Mouse (Mus musculus): Measurements from ENCODE around the gene Gm13043. TPM values are rescaled to one million over a fixed set of nuclear protein-coding genes. Genes with fewer than 3 reads are reported as not detected.
"Not testable (repeated sequence)": the region's sequence is repeated elsewhere in the genome, so short reads cannot be mapped to it uniquely, and the experiment has no call there.

The Gm13043 gene
- total RNA-seq (2015; ENCODE audit: low replicate concordance) (not detected in 2 replicates), total RNA-seq (2017; ENCODE audit: low replicate concordance) (not detected in 2 replicates)

- ATAC-seq (replicated peaks; ENCODE audit: low FRiP score, poor library complexity, severe bottlenecking), result no peak
These were observed at the start of gene Gm13043 for GRCm38 (mm10) chr4:143511043-143511442. Gm13043 (plus strand) TSS chr4:143511343.

GRCm38 (mm10) chr4:143535654-143536053, 24.5 kb downstream of the Gm13043 start, which contains the start of gene Gm13040:
Gm13040 (plus strand) TSS chr4:143535954.
- not testable (repeated sequence) for ATAC-seq (replicated peaks; ENCODE audit: low FRiP score, poor library complexity, severe bottlenecking)

GRCm38 (mm10) chr4:143551400-143551799, 40.3 kb downstream of the Gm13043 start, which contains the start of the genes BC080695 and Gm13057:
BC080695 (plus strand) TSS chr4:143551700.
Gm13057 (plus strand) TSS chr4:143551709.
- not testable (repeated sequence) for ATAC-seq (replicated peaks; ENCODE audit: low FRiP score, poor library complexity, severe bottlenecking)

Other genes with a start within 250 kb of the Gm13043 start
- not detected in 2 replicates for gene Pdpn, start 211.8 kb upstream of the Gm13043 start, total RNA-seq (2015; ENCODE audit: low replicate concordance)
- gene Pdpn, start 211.8 kb upstream of the Gm13043 start, total RNA-seq (2017; ENCODE audit: low replicate concordance), result not detected in 2 replicates
- not detected in 2 replicates for gene Lrrc38, start 161.6 kb upstream of the Gm13043 start, total RNA-seq (2015; ENCODE audit: low replicate concordance)
- gene Lrrc38, start 161.6 kb upstream of the Gm13043 start, total RNA-seq (2017; ENCODE audit: low replicate concordance), result not detected in 2 replicates
- not detected in 2 replicates for gene Pramel1, start 116.9 kb upstream of the Gm13043 start, total RNA-seq (2015; ENCODE audit: low replicate concordance)
- not detected in 2 replicates for gene Pramel1, start 116.9 kb upstream of the Gm13043 start, total RNA-seq (2017; ENCODE audit: low replicate concordance)
- gene Pramef8, start 98.9 kb upstream of the Gm13043 start, total RNA-seq (2015; ENCODE audit: low replicate concordance), result 2.1 and 5.0 TPM in 2 replicates
- gene Pramef8, start 98.9 kb upstream of the Gm13043 start, total RNA-seq (2017; ENCODE audit: low replicate concordance), result 0.15 and 3.3 TPM in 2 replicates
- gene Oog4, start 61.0 kb upstream of the Gm13043 start, total RNA-seq (2015; ENCODE audit: low replicate concordance), result not detected in 2 replicates
- not detected in 2 replicates for gene Oog4, start 61.0 kb upstream of the Gm13043 start, total RNA-seq (2017; ENCODE audit: low replicate concordance)
- not detected in 2 replicates for gene Gm13040, start 24.6 kb downstream of the Gm13043 start, total RNA-seq (2015; ENCODE audit: low replicate concordance)
- gene Gm13040, start 24.6 kb downstream of the Gm13043 start, total RNA-seq (2017; ENCODE audit: low replicate concordance), result not detected in 2 replicates
- gene BC080695, start 40.4 kb downstream of the Gm13043 start, total RNA-seq (2015; ENCODE audit: low replicate concordance), result not detected in 2 replicates
- gene BC080695, start 40.4 kb downstream of the Gm13043 start, total RNA-seq (2017; ENCODE audit: low replicate concordance), result not detected in 2 replicates
- not detected in 2 replicates for gene Gm13057, start 40.4 kb downstream of the Gm13043 start, total RNA-seq (2015; ENCODE audit: low replicate concordance)
- not detected in 2 replicates for gene Gm13057, start 40.4 kb downstream of the Gm13043 start, total RNA-seq (2017; ENCODE audit: low replicate concordance)
- not detected in 2 replicates for gene Gm13083, start 103.7 kb downstream of the Gm13043 start, total RNA-seq (2015; ENCODE audit: low replicate concordance)
- gene Gm13083, start 103.7 kb downstream of the Gm13043 start, total RNA-seq (2017; ENCODE audit: low replicate concordance), result not detected in 2 replicates
- not detected in 2 replicates for gene Gm13088, start 145.9 kb downstream of the Gm13043 start, total RNA-seq (2015; ENCODE audit: low replicate concordance)
- not detected in 2 replicates for gene Gm13088, start 145.9 kb downstream of the Gm13043 start, total RNA-seq (2017; ENCODE audit: low replicate concordance)
- gene Gm13089, start 191.4 kb downstream of the Gm13043 start, total RNA-seq (2015; ENCODE audit: low replicate concordance), result not detected in 2 replicates
- gene Gm13089, start 191.4 kb downstream of the Gm13043 start, total RNA-seq (2017; ENCODE audit: low replicate concordance), result not detected in 2 replicates
- gene Gm13078, start 208.1 kb downstream of the Gm13043 start, total RNA-seq (2015; ENCODE audit: low replicate concordance), result not detected in 2 replicates
- gene Gm13078, start 208.1 kb downstream of the Gm13043 start, total RNA-seq (2017; ENCODE audit: low replicate concordance), result not detected in 2 replicates

Data from erythroid progenitor cell, adult 5-6 weeks (primary cell).